Mouse (Mus musculus) NIH3T3 (cell line): Measurements from ENCODE around the gene Eif2ak4.

Experiments
- DNase-seq: peaks from one replicate; pipeline ENCODE4 v3.0.0-alpha.2; 2012; ENCODE audit warnings: low read depth

Gene Eif2ak4

GRCm38 (mm10) chr2:118388341-118389335, at the start of gene Eif2ak4:
Gene Eif2ak4, plus strand, starts transcription at chr2:118388618.
- peak; percentile 100 for DNase-seq

GRCm38 (mm10) chr2:118341295-118341694, 47.1 kb upstream of the Eif2ak4 start:
- DNase-seq: peak; percentile 43

GRCm38 (mm10) chr2:118343897-118344296, 44.5 kb upstream of the Eif2ak4 start:
- peak; percentile 35 for DNase-seq

- DNase-seq: no peak
Measured at GRCm38 (mm10) chr2:118345535-118345934, 42.9 kb upstream of the Eif2ak4 start.

GRCm38 (mm10) chr2:118353498-118353897, 34.9 kb upstream of the Eif2ak4 start:
- DNase-seq: peak; percentile 87

GRCm38 (mm10) chr2:118353916-118354403, 34.5 kb upstream of the Eif2ak4 start:
- DNase-seq: peak; percentile 84

- no peak for DNase-seq
Measured at GRCm38 (mm10) chr2:118355138-118355719, 33.2 kb upstream of the Eif2ak4 start.

- DNase-seq: peak; percentile 67
Measured at GRCm38 (mm10) chr2:118371841-118372240, 16.6 kb upstream of the Eif2ak4 start.

- DNase-seq: no peak
Measured at GRCm38 (mm10) chr2:118372561-118372900, 15.9 kb upstream of the Eif2ak4 start.

- peak; percentile 75 for DNase-seq
Measured at GRCm38 (mm10) chr2:118372901-118373571, 15.4 kb upstream of the Eif2ak4 start, which contains the start of gene Gpr176. Gene Gpr176, minus strand, starts transcription at chr2:118373419.

GRCm38 (mm10) chr2:118373572-118374279, 14.7 kb upstream of the Eif2ak4 start:
- peak; percentile 44 for DNase-seq

GRCm38 (mm10) chr2:118375522-118375921, 12.9 kb upstream of the Eif2ak4 start:
- no peak for DNase-seq

GRCm38 (mm10) chr2:118375931-118376330, 12.5 kb upstream of the Eif2ak4 start:
- peak; percentile 38 for DNase-seq

GRCm38 (mm10) chr2:118379756-118380155, 8.7 kb upstream of the Eif2ak4 start:
- DNase-seq: no peak

- no peak for DNase-seq
Measured at GRCm38 (mm10) chr2:118383387-118383786, 5.0 kb upstream of the Eif2ak4 start.

- peak; percentile 19 for DNase-seq
Measured at GRCm38 (mm10) chr2:118389569-118389968, 1.2 kb downstream of the Eif2ak4 start.

- DNase-seq: peak; percentile 21
Measured at GRCm38 (mm10) chr2:118390072-118390471, 1.7 kb downstream of the Eif2ak4 start.

- no peak for DNase-seq
Measured at GRCm38 (mm10) chr2:118391201-118391600, 2.8 kb downstream of the Eif2ak4 start.

- no peak for DNase-seq
Measured at GRCm38 (mm10) chr2:118399751-118400150, 11.3 kb downstream of the Eif2ak4 start.

- no peak for DNase-seq
Measured at GRCm38 (mm10) chr2:118401834-118402727, 13.7 kb downstream of the Eif2ak4 start.

- no peak for DNase-seq
Measured at GRCm38 (mm10) chr2:118404336-118404735, 15.9 kb downstream of the Eif2ak4 start.
